Mouse (Mus musculus) kidney, adult 10 weeks (tissue): ENCODE data around the gene Brip1. TPM values are rescaled to one million over a fixed set of nuclear protein-coding genes. Genes with fewer than 3 reads are reported as not detected.

ENCODE experiments used
- polyA plus RNA-seq: library from polyadenylated mRNA; stranded (reverse); fragments of 350-450 nt; fragmentation: Illumina TruSeq; extraction: RNeasy Lipid Tissue Mini Kit (QIAGEN cat#74804); gene quantifications from one replicate; pipeline ENCODE4 v1.2.3, GENCODE M21; 2014; ENCODE audit warnings: low read depth, low replicate concordance

Gene Brip1
- polyA plus RNA-seq, result 3.0 TPM

GRCm38 (mm10) chr11:86201037-86201786, at the start of gene Brip1:
TSS of gene Brip1 (minus strand) at chr11:86201193.

Other genes starting within 250 kb of the Brip1 start
- 74.1 TPM for gene Ints2, start 56.4 kb upstream of the Brip1 start, polyA plus RNA-seq
- gene Med13, start 156.4 kb upstream of the Brip1 start, polyA plus RNA-seq, result 75.9 TPM